Mouse (Mus musculus) megakaryocyte, embryonic 14.5 days (primary cell): ENCODE measurements around the gene Cyp11a1.

Experiments used
- FLI1 ChIP-seq: IDR thresholded peaks from 2 replicates; pipeline ENCODE4 v1.6.1; 2012; ENCODE audit warnings: low read length, inconsistent platforms, mixed read lengths
- GATA1 ChIP-seq: IDR thresholded peaks from 3 replicates; pipeline ENCODE4 v1.6.1; 2012; ENCODE audit warnings: mixed read lengths, low read length, inconsistent platforms, borderline replicate concordance

DNA sequence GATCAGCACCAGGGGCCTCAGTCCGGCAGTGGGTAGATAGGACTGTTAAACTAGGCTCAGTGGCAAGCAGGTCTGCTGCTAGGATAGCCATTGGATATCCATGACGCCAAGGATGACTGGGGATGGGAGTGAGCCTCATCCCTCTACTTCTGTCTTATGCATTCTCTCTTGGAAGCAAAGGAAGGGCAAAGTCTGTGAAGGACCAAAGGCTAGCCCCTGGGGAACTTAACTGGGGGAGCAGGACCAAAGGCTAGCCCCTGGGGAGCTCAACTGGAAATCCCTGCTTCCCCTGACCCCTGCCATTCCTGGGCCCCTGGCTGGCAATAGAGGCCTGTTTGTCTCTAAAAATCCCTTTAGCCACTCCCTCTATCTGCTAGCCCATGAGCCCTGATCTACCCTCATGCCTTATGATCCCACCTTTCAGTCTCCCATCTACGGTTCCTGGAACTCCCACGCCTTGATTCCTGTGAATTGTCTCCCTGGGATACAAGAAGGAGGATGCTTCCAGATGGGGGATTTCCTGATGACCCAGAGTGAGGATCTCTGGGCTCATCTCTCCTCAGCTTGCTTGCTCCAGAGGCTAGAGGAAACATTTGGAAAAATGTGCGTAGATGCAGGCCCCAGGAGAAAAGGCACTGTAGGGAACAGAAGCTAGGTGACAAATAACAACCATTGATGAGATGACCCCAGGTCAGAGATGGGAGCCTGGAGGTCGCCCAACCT lies 41.5 kb upstream of the Cyp11a1 start:
- no peak for TF ChIP-seq GATA1
- TF ChIP-seq FLI1, result no peak
